ENCODE assay signal across 17 mouse cellular contexts in the genomic region with DNA sequence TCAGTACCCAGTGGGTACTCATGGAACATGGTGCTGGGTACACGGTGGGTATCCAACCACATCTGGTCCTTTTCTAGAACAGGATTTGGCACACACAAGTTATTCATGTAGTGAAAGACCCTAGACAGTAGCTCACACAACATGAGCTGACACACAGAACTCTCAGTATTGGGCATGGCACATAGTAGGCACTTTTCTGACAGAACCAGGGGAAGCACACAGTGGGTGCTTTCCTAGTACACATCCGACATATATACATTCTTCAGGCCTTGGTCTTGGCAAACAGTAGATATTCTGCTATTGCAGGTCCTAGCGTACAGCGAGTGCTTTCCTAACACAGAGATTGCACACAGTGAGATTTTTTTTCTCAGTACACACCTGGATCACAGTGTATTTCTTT. TPM values are rescaled to one million over a fixed set of nuclear protein-coding genes. Genes with fewer than 3 reads are reported as not detected.
"Had no signal": no experiment of that assay in that cellular context is flagged by ENCODE, and none has a peak within 500 bp of the region (broad histone marks: within the 10 kb centered on the region; RNA-seq: fewer than 3 reads in every experiment).

No protein-coding gene starts in this region.

- H3K27ac ChIP-seq: kidney, postnatal 0 days; limb, embryonic 15.5 days; liver, embryonic 14.5 days; macrophage; neural tube, embryonic 12.5 days had no signal

- H3K27me3 ChIP-seq: limb, embryonic 15.5 days; neural tube, embryonic 12.5 days; stomach, embryonic 15.5 days had no signal

- H3K4me1 ChIP-seq: stomach, embryonic 15.5 days had no signal

- ATAC-seq: intestine, postnatal 0 days; liver, postnatal 0 days had no signal

- DNase-seq: kidney, adult 2 months; kidney, postnatal 36 days; left cerebral cortex, postnatal 4 days; liver, postnatal 0 days; right cerebral cortex, postnatal 25 days; spleen, adult 18-20 months; thymus, adult 18-20 months; thymus, postnatal 36 days had no signal

- H3K36me3 ChIP-seq: neural tube, embryonic 12.5 days; stomach, embryonic 15.5 days had no signal

- H3K9me3 ChIP-seq: limb, embryonic 15.5 days; neural tube, embryonic 12.5 days; stomach, embryonic 15.5 days had no signal

- H3K4me3 ChIP-seq: limb, embryonic 15.5 days; neural tube, embryonic 12.5 days; stomach, embryonic 15.5 days had no signal

- H3K4me2 ChIP-seq: limb, embryonic 15.5 days; liver, embryonic 11.5 days; lung, embryonic 14.5 days; neural tube, embryonic 12.5 days; stomach, embryonic 15.5 days had no signal

- H3K9ac ChIP-seq: limb, embryonic 15.5 days; liver, embryonic 14.5 days; liver, postnatal 0 days; lung, embryonic 14.5 days; neural tube, embryonic 12.5 days; stomach, embryonic 15.5 days had no signal

RNA-seq across cellular contexts. Expression of a gene that starts 12.0 kb away (rescaled TPM):
- polyA plus RNA-seq: macrophage had no signal

RNA-seq across cellular contexts. Expression of a gene that starts 26.1 kb away (rescaled TPM):
- polyA plus RNA-seq: macrophage had no signal
